Mouse (Mus musculus) midbrain, postnatal 0 days (tissue): Measurements from ENCODE around the gene Zbtb16. TPM values are rescaled to one million over a fixed set of nuclear protein-coding genes. Genes with fewer than 3 reads are reported as not detected.

Experiments used
- ATAC-seq: fragments of 200-750 bp; cut with Nextera tagmentation; 2 replicates; pipeline ENCODE4 v1.8.0; 2017; ENCODE audit warnings: moderate number of reproducible peaks, mild to moderate bottlenecking, moderate TSS enrichment, moderate library complexity; ENCODE audit not compliant: low FRiP score
- DNase-seq: peaks from one replicate; pipeline ENCODE4 v3.0.0-alpha.2; 2015; ENCODE audit warnings: low spot score
- H3K27ac ChIP-seq: fragments of 300-500 bp; sonication (generic); 2 replicates; pipeline ENCODE4 v1.5.1; 2014; ENCODE audit warnings: low read depth, mild to moderate bottlenecking, low read length, mixed read lengths
- H3K27me3 ChIP-seq: fragments of 300-500 bp; sonication (generic); 2 replicates; pipeline ENCODE4 v1.6.1; 2014; ENCODE audit warnings: low read length, control low read depth, mixed read lengths; ENCODE audit not compliant: insufficient read depth
- H3K36me3 ChIP-seq: fragments of 300-500 bp; sonication (generic); 2 replicates; pipeline ENCODE4 v1.6.1; 2014; ENCODE audit warnings: low read length, control low read depth, mixed read lengths; ENCODE audit not compliant: insufficient read depth
- H3K4me1 ChIP-seq: fragments of 300-500 bp; sonication (generic); 2 replicates; pipeline ENCODE4 v1.6.1; 2014; ENCODE audit warnings: mild to moderate bottlenecking, control low read depth, antibody characterized with exemption, low read length, mixed read lengths; ENCODE audit not compliant: insufficient read depth
- H3K4me2 ChIP-seq: fragments of 300-500 bp; sonication (generic); 2 replicates; pipeline ENCODE4 v1.6.1; 2014; ENCODE audit warnings: low read depth, mild to moderate bottlenecking, low read length, mixed read lengths; ENCODE audit not compliant: poor library complexity, severe bottlenecking
- H3K4me3 ChIP-seq: fragments of 300-500 bp; sonication (generic); 2 replicates; pipeline ENCODE4 v1.5.1; 2014; ENCODE audit warnings: low read depth, mild to moderate bottlenecking, low read length, moderate library complexity
- H3K9ac ChIP-seq: fragments of 300-500 bp; sonication (generic); replicated peaks from 2 replicates; pipeline ENCODE4 v1.6.1; 2014; ENCODE audit warnings: mild to moderate bottlenecking, low read length, moderate library complexity, mixed read lengths; ENCODE audit not compliant: poor library complexity, severe bottlenecking
- H3K9me3 ChIP-seq: fragments of 300-500 bp; sonication (generic); 2 replicates; pipeline ENCODE4 v1.6.1; 2016; ENCODE audit warnings: low read length, control low read depth
- CTCF ChIP-seq: IDR thresholded peaks from 2 replicates; pipeline ENCODE4 v1.5.1; 2016; ENCODE audit warnings: antibody characterized with exemption, mild to moderate bottlenecking
- WGBS: fragments of 180-500 bp; shearing (Covaris S2); extraction: QIAGEN DNeasy Blood & Tissue Kit; methylation state at CpG from one replicate; pipeline ENCODE4 v1.1.7; 2014; 5-methylcytosine and 5-hydroxymethylcytosine counted together
- polyA plus RNA-seq: library from polyadenylated mRNA; unstranded; fragments of >200 nt; fragmentation: Nextera tagmentation; extraction: Ambion mirVana; gene quantifications from 2 replicates; pipeline ENCODE4 v1.2.1, GENCODE M21; 2015
- total RNA-seq: library from RNA; depleted of rRNA; stranded (reverse); fragments of >200 nt; gene quantifications from 2 replicates; pipeline ENCODE4 v1.2.3, GENCODE M21; 2014

Zbtb16 gene
- total and polyA plus RNA-seq, 2 experiments from 2014 or later = 6.1 to 8.3 TPM

DNA sequence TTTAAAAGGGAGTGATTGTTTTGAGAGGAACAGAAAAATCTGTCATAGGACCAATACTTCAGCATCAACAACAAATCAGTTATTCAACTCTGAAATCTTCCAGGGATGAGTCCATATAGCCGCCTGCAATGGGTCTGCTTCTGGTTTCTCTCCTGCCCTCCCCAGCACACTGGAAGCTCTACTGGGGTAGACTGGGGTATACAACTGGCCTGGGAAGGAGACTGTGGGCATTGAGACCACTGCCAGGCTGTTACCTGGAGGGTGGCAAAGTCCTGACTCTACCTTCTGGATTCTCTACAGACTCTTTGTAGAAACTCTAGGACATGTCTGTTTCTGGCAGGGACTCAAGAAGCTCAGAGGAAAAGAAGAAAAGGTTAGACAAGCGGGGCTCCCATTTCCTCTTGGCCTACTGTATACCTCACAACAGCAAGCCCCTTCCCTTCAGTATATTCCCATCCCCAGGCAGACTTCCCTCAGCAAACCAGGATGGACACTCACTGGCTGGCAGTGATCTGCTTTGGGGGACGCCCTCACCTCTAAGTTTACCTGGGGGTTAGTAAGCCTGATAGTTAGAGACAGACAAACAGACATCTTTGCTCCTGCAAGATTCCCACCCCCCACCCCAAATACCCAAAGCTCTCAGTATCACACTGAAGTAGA lies 113.6 kb downstream of the Zbtb16 start:
- Histone ChIP-seq H3K9me3 (no peaks in the 10 kb centered on the region), H3K27me3 (no peaks in the 10 kb centered on the region), H3K27ac (no peak overlapping the region), H3K36me3 (no peaks in the 10 kb centered on the region), H3K4me3 (no peak overlapping the region), H3K4me2 (no peak overlapping the region), H3K4me1 (0 out of 2 replicates have a peak, but pooled peaks cover 8% of the 10 kb centered on the region), H3K9ac (no peak overlapping the region)
- DNase-seq (no peak), ATAC-seq (no peak)
- 98% methylated on average over 3 of the region's 3 CpGs for WGBS
- no peak for TF ChIP-seq CTCF

DNA sequence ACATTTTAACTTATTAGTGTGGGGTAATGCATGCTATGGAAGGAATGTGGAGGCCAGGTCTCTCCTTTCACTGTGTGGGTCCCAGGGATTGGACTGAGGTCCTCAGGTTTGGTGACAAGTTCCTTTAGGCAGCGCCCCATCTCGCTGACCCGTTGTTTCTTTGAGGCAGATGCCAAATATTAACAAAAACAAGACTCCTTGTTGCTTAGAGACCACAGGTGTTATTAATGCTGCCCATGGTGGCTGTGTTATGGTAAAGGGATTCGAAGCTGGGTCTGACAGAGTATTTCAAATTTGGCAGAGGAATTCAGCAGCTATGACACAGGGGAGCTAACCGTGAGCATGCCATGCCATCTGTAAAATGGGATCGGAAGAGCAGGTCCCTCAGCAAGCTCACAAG lies 114.4 kb downstream of the Zbtb16 start:
- TF ChIP-seq CTCF = no peak
- H3K4me1 ChIP-seq = 0 out of 2 replicates have a peak, but pooled peaks cover 8% of the 10 kb centered on the region
- no peaks in the 10 kb centered on the region for H3K27me3 ChIP-seq
- H3K27ac ChIP-seq = no peak overlapping the region
- H3K36me3 ChIP-seq = no peaks in the 10 kb centered on the region
- 93% methylated on average over 6 of the region's 6 CpGs for WGBS
- no peaks in the 10 kb centered on the region for H3K9me3 ChIP-seq
- ATAC-seq (no peak), DNase-seq (no peak)
- H3K4me2 ChIP-seq = no peak overlapping the region
- no peak overlapping the region for H3K4me3 ChIP-seq
- H3K9ac ChIP-seq = no peak overlapping the region

DNA sequence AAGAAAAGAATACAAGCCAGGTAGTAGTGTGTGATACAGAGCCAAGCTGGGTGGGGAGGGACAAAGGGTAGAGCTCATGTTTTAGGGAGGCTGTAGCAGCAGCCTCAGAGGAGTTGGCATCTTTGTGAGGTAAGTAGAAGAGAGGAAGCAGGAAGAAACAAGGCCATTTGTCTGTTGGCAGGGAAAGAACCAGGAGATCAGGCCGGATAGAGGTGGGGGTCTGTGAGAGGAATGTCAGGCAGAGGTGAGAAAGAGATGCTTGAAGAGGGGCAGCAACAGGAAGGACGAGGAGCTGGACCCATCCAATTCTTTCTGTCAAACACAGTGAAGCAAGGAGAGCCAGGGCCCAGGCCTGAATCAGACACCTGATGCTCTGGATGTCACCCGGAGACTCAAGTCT lies 114.8 kb downstream of the Zbtb16 start:
- no peaks in the 10 kb centered on the region for H3K36me3 ChIP-seq
- H3K4me1 ChIP-seq = 0 out of 2 replicates have a peak, but pooled peaks cover 8% of the 10 kb centered on the region
- ATAC-seq (no peak), DNase-seq (no peak)
- no peaks in the 10 kb centered on the region for H3K27me3 ChIP-seq
- H3K4me2 ChIP-seq = no peak overlapping the region
- TF ChIP-seq CTCF = no peak
- 81% methylated on average over 3 of the region's 3 CpGs for WGBS
- no peak overlapping the region for H3K4me3 ChIP-seq
- no peaks in the 10 kb centered on the region for H3K9me3 ChIP-seq
- H3K9ac ChIP-seq = no peak overlapping the region
- no peak overlapping the region for H3K27ac ChIP-seq

DNA sequence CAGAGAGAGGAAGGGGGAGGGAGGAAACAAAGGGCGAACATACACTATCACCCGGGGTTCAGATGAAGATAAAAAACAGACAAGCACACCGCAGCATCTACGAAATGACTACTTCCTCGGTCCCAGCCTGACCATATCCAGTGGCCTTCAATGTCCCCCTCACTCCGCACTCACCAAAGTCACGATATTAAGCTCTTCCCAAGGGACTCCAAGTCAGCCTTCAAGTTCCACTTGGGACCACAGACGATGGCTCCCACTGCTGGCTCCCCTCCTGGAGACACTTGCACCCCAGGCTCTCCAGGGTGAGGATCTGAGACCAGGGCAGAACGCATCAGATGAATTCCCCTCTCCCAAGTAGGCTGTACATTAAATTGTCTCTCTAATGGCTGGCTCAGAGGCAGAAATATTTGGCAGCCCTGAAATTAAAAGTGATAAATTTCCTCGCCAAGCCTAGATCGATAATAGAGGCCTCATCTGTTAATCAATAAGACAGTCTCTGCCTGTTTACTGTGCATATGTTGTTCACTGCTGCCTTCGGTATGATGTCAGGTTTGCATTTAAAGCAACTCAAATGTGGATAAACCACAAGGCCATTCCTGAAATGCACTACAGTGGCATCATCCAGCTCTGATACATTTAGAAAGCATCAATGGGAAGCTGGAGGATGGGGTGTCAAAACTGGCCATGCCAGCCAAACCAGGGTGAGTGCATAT lies 115.6 kb downstream of the Zbtb16 start:
- 0 out of 2 replicates have a peak, but pooled peaks cover 8% of the 10 kb centered on the region for H3K4me1 ChIP-seq
- no peak overlapping the region for H3K4me2 ChIP-seq
- no peaks in the 10 kb centered on the region for H3K9me3 ChIP-seq
- no peak overlapping the region for H3K4me3 ChIP-seq
- 81% methylated on average over 12 of the region's 12 CpGs for WGBS
- no peak for DNase-seq
- H3K36me3 ChIP-seq = no peaks in the 10 kb centered on the region
- H3K9ac ChIP-seq = no peak overlapping the region
- no peak for TF ChIP-seq CTCF
- H3K27ac ChIP-seq = no peak overlapping the region
- no peak for ATAC-seq
- H3K27me3 ChIP-seq = no peaks in the 10 kb centered on the region

DNA sequence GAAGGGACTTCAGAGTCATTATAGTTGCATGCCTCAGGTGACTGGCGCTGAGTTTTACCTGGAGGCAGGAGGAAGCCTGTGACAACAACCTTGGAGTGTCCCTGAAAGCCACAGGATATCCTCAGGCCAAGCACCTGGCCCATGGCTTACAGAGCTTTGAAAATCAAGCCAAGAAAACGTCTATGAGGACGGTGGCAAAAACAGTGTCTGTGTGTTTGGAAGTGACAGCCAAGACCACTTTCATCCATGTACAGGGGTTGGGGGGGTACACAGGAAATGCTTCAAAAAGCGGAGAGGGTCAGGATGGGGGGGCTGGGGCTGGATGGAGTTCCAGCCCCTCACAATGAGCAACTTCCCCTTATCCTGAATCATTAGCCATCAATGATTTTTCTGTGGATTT lies 116.4 kb downstream of the Zbtb16 start:
- WGBS = 63% methylated on average over 4 of the region's 4 CpGs
- Histone ChIP-seq H3K4me3 (no peak overlapping the region), H3K36me3 (no peaks in the 10 kb centered on the region), H3K4me2 (no peak overlapping the region), H3K9me3 (no peaks in the 10 kb centered on the region), H3K27ac (no peak overlapping the region), H3K27me3 (no peaks in the 10 kb centered on the region), H3K4me1 (0 out of 2 replicates have a peak, but pooled peaks cover 8% of the 10 kb centered on the region), H3K9ac (no peak overlapping the region)
- ATAC-seq (no peak), DNase-seq (no peak)
- no peak for TF ChIP-seq CTCF

DNA sequence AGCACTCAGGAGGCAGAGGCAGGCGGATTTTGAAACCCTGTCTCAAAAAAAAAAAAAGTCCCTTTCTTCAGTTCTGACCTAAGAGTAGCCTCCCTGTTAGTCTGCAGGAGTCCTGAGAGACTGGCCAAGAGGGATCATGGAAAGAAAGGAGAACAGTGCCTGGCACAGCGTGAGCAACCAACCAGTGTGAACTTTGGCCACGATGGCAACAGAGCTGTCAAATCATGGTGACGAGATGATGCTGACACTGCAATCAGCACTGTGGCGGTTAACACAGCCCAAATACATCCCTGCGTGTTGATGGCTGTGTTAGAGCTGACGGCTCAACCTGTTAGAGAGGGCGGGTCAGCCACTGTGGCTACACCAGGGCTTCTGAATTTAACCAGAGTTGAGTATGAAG lies 119.5 kb downstream of the Zbtb16 start:
- Histone ChIP-seq H3K4me3 (no peak overlapping the region), H3K27me3 (no peaks in the 10 kb centered on the region), H3K9me3 (no peaks in the 10 kb centered on the region), H3K4me2 (no peak overlapping the region), H3K4me1 (0 out of 2 replicates have a peak, but pooled peaks cover 3% of the 10 kb centered on the region), H3K27ac (no peak overlapping the region), H3K9ac (no peak overlapping the region), H3K36me3 (no peaks in the 10 kb centered on the region)
- ATAC-seq = no peak
- TF ChIP-seq CTCF = no peak
- WGBS = 87% methylated on average over 8 of the region's 8 CpGs
- DNase-seq = no peak
